Mouse (Mus musculus): Measurements from ENCODE around the gene Etfa.

DNA sequence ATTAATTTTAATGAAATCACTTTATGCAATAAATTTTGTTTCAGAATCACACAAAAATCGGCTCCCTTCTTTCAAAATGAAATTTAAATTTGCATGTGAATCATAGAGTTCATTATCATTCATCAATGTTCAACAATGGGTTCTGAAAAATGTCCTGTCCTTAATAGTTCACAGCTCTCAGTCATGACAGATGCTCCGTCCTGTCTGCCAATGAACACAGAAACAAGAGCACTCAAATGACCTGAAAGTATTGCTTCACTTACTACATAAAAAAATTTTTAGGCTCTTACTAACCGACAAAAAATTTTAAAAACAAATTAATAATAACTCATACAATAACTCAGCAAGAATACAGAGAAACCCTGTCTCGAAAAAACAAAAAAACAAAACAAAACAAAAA is 3.3 kb downstream of the Etfa start:
- TF ChIP-seq CTCF (IDR thresholded peaks at IDR 0.05) (no peak), EP300 (IDR thresholded peaks at IDR 0.05) (no peak)
